Mouse (Mus musculus) thymus, adult 2 months (tissue): Measurements from ENCODE around the gene Nanos2. TPM values are rescaled to one million over a fixed set of nuclear protein-coding genes. Genes with fewer than 3 reads are reported as not detected.

Experiments used
- DNase-seq: peaks from one replicate; pipeline ENCODE4 v3.0.0; 2021
- H3K27ac ChIP-seq: fragments of 200-500 bp; 2 replicates; pipeline ENCODE4 v1.5.1; 2012; ENCODE audit warnings: low read length, control low read depth; ENCODE audit not compliant: control insufficient read depth, insufficient read depth
- H3K27me3 ChIP-seq: fragments of 200-500 bp; 2 replicates; pipeline ENCODE4 v1.6.1; 2012; ENCODE audit warnings: mild to moderate bottlenecking, low read length, moderate library complexity, mixed read lengths; ENCODE audit not compliant: control insufficient read depth, insufficient read depth
- H3K36me3 ChIP-seq: fragments of 200-500 bp; 2 replicates; pipeline ENCODE4 v1.6.1; 2012; ENCODE audit warnings: mild to moderate bottlenecking, low read length, moderate library complexity; ENCODE audit not compliant: control insufficient read depth, insufficient read depth
- H3K4me1 ChIP-seq: fragments of 200-500 bp; replicated peaks from 2 replicates; pipeline ENCODE4 v1.6.1; 2012; ENCODE audit warnings: low read length; ENCODE audit not compliant: control insufficient read depth, insufficient read depth
- H3K4me3 ChIP-seq: fragments of 200-500 bp; 2 replicates; pipeline ENCODE4 v1.5.1; 2012; ENCODE audit warnings: mild to moderate bottlenecking, low read length, control low read depth, moderate library complexity; ENCODE audit not compliant: control insufficient read depth, insufficient read depth
- CTCF ChIP-seq: fragments of 200-500 bp; IDR thresholded peaks from 2 replicates; pipeline ENCODE4 v1.5.1; 2012; ENCODE audit warnings: mild to moderate bottlenecking, control low read depth, low read length, moderate library complexity, borderline replicate concordance; ENCODE audit not compliant: control insufficient read depth, poor library complexity, insufficient read depth; ENCODE audit errors: extremely low read depth
- POLR2A ChIP-seq: fragments of 200-500 bp; IDR thresholded peaks from 2 replicates; pipeline ENCODE4 v1.6.1; 2012; ENCODE audit warnings: mild to moderate bottlenecking, low read length, control low read depth, moderate library complexity; ENCODE audit not compliant: control insufficient read depth, poor library complexity, insufficient read depth; ENCODE audit errors: extremely low read depth
- WGBS: fragments of 180-500 bp; shearing (Covaris S2); methylation state at CpG from one replicate; pipeline ENCODE4 v1.1.7; 2018; 5-methylcytosine and 5-hydroxymethylcytosine counted together
- polyA plus RNA-seq: library from polyadenylated mRNA; depleted of rRNA; stranded (reverse); fragments of >200 nt; gene quantifications from 2 replicates; pipeline ENCODE4 v1.2.3, GENCODE M21; 2012

Nanos2 gene
- polyA plus RNA-seq, 1 experiment = 0.12 TPM

DNA sequence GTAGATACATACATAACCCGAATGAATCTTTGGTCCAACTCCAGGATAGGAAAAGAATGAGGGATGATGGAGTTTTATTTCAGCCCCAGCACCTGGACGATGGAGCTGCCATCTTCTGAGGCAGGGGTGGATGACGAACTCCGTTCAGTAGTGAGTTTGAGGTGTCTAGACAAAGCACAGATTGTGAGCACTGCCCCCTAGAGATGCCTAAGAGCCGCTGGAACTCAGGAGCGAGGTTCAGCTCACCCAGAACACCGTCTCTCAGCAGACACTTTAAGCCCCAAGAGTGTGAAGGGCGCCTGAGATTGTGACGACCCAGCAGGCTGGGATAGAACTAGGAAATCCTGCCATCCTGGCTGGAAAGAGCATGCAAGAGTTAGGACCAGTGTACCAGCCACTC is 11.6 kb downstream of the Nanos2 start:
- TF ChIP-seq POLR2A (no peak), CTCF (no peak)
- no peak for DNase-seq
- WGBS = 79% methylated on average over 9 of the region's 9 CpGs
- H3K36me3 ChIP-seq = peaks cover 21% of the 10 kb centered on the region
- H3K27me3 ChIP-seq = no peaks in the 10 kb centered on the region
- H3K4me3 ChIP-seq = no peak overlapping the region
- peaks cover 26% of the 10 kb centered on the region for H3K4me1 ChIP-seq
- H3K27ac ChIP-seq = no peak overlapping the region

DNA sequence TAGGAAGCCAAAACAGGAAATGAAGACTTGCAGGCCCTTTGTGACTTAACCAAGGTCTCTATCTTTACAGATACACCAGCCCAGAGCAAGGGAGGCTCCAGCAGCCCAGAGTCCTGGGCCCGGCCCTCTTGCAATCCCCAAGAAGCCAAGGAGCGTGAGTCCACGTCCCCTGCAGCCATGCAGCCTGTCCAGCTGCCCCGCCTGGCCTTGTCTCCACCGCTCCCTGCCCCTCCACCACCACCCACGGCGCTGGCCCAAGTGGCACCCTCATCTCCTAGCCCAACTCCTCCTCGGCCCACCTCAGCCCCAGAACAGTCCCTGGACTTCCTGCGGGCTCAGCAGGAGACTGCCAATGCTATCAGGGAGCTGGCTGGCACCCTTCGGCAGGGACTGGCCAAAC is 13.2 kb downstream of the Nanos2 start:
- TF ChIP-seq POLR2A (no peak), CTCF (no peak)
- Histone ChIP-seq H3K27me3 (no peaks in the 10 kb centered on the region), H3K27ac (peak overlapping the region; percentile 77), H3K4me1 (peaks cover 37% of the 10 kb centered on the region), H3K4me3 (peak overlapping the region; percentile 77), H3K36me3 (peaks cover 19% of the 10 kb centered on the region)
- peak; percentile 50 for DNase-seq
- WGBS = 20% methylated on average over 10 of the region's 10 CpGs

DNA sequence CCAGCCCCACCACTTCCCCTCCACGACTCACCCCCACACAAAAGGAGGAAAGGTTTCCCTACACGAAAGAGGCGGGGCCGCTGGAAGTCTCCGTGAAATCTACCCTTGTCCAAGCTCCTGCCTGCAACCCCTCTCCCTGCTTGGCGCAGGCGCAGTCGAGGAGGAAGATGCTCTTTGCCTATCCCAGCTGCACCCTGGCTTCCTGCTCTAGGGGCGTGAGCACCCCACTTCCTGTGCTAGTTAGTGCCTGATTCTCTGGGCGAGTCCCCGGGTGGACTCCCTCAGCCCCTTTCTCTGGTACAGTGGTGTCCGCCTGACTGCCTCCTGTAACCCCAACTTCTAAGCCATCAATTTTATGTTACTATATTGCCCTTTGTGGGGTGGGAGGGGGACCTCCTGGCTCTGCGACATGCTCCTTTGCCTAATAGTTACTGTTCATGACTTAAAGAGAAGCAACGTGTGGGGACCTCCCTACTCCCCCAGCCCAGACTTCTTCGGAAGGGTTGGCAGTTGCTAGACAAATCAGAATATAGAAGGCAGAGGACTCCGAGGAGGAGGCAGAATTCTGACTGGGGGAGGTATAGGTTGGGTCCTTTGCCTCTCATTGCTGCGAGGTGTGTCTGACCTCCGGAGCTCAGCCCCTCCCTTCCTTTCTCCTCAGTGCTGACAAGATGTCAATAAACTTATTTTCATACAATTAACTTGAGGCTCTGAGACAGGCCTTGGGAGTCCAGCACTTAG is 14.0 kb downstream of the Nanos2 start:
- DNase-seq = peak; percentile 94
- under 1% methylated on average over 18 of the region's 18 CpGs for WGBS
- Histone ChIP-seq H3K4me3 (peak overlapping the region; percentile 77), H3K27ac (peak overlapping the region; percentile 97), H3K27me3 (no peaks in the 10 kb centered on the region), H3K36me3 (peaks cover 11% of the 10 kb centered on the region), H3K4me1 (peaks cover 40% of the 10 kb centered on the region)
- TF ChIP-seq CTCF = no peak
- peak; percentile 84 for TF ChIP-seq POLR2A

DNA sequence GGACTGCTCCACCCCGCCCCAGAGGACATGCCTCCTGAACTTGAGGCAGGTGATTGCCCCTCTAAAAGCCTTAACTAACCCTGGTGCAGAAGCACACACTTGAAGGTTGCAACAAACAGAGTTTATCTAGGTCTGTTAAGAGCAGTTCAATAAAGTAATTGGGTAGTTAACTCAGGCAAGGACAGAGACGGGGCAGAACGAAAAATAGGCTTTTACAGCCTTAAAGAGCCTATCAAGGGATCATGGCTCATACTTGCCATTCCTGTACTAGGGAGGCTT is 14.5 kb downstream of the Nanos2 start:
- H3K4me3 ChIP-seq = peak overlapping the region; percentile 77; the same call in 1 of the 2 replicates
- TF ChIP-seq CTCF = no peak
- TF ChIP-seq POLR2A = no peak
- no peak for DNase-seq
- H3K27me3 ChIP-seq = no peaks in the 10 kb centered on the region
- H3K4me1 ChIP-seq = peaks cover 40% of the 10 kb centered on the region
- peak overlapping the region; percentile 97 for H3K27ac ChIP-seq
- H3K36me3 ChIP-seq = peaks cover 6% of the 10 kb centered on the region; the same call in 1 of the 2 replicates
- 79% methylated on average over 3 of the region's 3 CpGs for WGBS

DNA sequence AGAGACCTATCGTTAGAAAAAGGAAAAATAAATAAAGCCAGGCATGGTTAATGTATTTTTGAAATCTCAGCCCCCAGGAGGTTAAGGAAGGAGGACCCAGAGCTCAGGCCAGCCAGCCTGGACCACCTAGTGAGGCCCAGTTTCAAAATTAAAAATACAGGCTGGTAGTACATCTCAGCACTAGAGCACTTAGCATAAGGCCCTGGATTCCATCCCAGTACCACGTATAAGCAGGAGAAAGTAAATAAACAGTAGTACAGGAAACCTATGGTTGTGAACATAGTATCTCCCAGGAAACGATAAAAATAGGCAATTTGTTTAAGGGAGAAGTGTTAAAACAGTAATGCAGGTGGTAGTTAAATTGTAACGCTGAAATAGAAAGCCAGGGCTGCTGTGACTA is 14.9 kb downstream of the Nanos2 start:
- WGBS = 26% methylated on average over 4 of the region's 4 CpGs
- no peaks in the 10 kb centered on the region for H3K27me3 ChIP-seq
- peak overlapping the region; percentile 65 for H3K27ac ChIP-seq
- no peak for TF ChIP-seq POLR2A
- no peak for TF ChIP-seq CTCF
- peaks cover 40% of the 10 kb centered on the region for H3K4me1 ChIP-seq
- no peak for DNase-seq
- no peak overlapping the region for H3K4me3 ChIP-seq
- H3K36me3 ChIP-seq = 0 out of 2 replicates have a peak, but pooled peaks cover 6% of the 10 kb centered on the region

DNA sequence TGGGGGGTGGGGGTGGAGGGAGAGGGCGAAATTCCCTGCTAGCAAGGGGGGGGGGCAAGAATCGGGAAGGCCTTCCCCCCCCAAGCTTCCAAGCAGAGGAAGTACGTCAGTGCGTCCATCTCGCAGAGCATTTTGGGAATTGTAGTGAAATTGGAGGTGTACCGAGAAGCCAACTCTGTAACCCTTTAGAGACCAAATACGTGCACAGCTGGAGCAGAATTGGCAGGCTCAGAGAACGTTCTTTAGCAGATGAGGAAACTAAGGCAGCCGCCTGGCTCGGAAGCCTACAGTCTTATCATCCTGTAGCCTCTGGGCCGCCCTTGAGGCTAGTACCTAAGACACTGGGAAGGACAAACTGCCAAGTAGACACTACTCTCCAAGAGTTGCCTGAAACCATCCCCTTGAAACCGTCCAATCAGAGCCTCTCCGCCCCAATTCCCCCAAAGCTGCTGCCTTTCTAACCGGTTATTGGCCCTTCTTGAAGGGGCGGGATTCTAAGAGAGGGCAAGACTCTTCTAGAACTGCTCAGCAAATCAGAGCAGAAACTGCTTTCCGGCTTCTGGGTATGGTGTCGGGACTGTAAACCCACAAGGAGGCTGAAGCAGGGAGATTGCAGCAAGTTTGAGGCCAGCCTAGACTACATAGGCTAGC is 15.8 kb downstream of the Nanos2 start:
- TF ChIP-seq CTCF = no peak
- TF ChIP-seq POLR2A = no peak
- under 1% methylated on average over 17 of the region's 17 CpGs for WGBS

More for the DNA sequence above, 15.8 kb downstream of the Nanos2 start:
- peak overlapping the region; percentile 65 for H3K27ac ChIP-seq
- peak; percentile 69 for DNase-seq
- peaks cover 40% of the 10 kb centered on the region for H3K4me1 ChIP-seq
- H3K27me3 ChIP-seq = no peaks in the 10 kb centered on the region
- peak overlapping the region; percentile 38 for H3K4me3 ChIP-seq
- no peaks in the 10 kb centered on the region for H3K36me3 ChIP-seq
